Mouse (Mus musculus) stomach, postnatal 0 days (tissue): Measurements from ENCODE around the gene Fbxw5. TPM values are rescaled to one million over a fixed set of nuclear protein-coding genes. Genes with fewer than 3 reads are reported as not detected.

Source experiments
- ATAC-seq: fragments of 200-750 bp; cut with Nextera tagmentation; 2 replicates; pipeline ENCODE4 v1.8.0; 2017; ENCODE audit not compliant: low FRiP score, low TSS enrichment
- DNase-seq: peaks from one replicate; pipeline ENCODE4 v3.0.0-alpha.2; 2016; ENCODE audit warnings: low spot score
- H3K27ac ChIP-seq: fragments of 300-500 bp; sonication (generic); replicated peaks from 2 replicates; pipeline ENCODE4 v1.5.1; 2014; ENCODE audit warnings: mild to moderate bottlenecking, control low read depth
- H3K27me3 ChIP-seq: fragments of 300-500 bp; sonication (generic); 2 replicates; pipeline ENCODE4 v1.6.1; 2014; ENCODE audit warnings: low read length; ENCODE audit not compliant: control insufficient read depth, insufficient read depth
- H3K36me3 ChIP-seq: fragments of 300-500 bp; sonication (generic); 2 replicates; pipeline ENCODE4 v1.6.1; 2014; ENCODE audit warnings: low read length, mixed read lengths; ENCODE audit not compliant: control insufficient read depth, insufficient read depth
- H3K4me1 ChIP-seq: fragments of 300-500 bp; sonication (generic); replicated peaks from 2 replicates; pipeline ENCODE4 v1.6.1; 2014; ENCODE audit warnings: antibody characterized with exemption; ENCODE audit not compliant: control insufficient read depth, insufficient read depth
- H3K4me2 ChIP-seq: fragments of 300-500 bp; sonication (generic); replicated peaks from 2 replicates; pipeline ENCODE4 v1.6.1; 2014; ENCODE audit warnings: low read depth, mild to moderate bottlenecking, control low read depth, moderate library complexity
- H3K4me3 ChIP-seq: fragments of 300-500 bp; sonication (generic); 2 replicates; pipeline ENCODE4 v1.5.1; 2014; ENCODE audit warnings: low read depth, low read length, control low read depth
- H3K9ac ChIP-seq: fragments of 300-500 bp; sonication (generic); 2 replicates; pipeline ENCODE4 v1.6.1; 2014; ENCODE audit warnings: mild to moderate bottlenecking, low read length, control low read depth, mixed read lengths
- H3K9me3 ChIP-seq: fragments of 300-500 bp; sonication (generic); 2 replicates; pipeline ENCODE4 v1.6.1; 2016; ENCODE audit warnings: low read length; ENCODE audit not compliant: control insufficient read depth
- CTCF ChIP-seq: IDR thresholded peaks from 2 replicates; pipeline ENCODE4 v1.5.1; 2016; ENCODE audit warnings: antibody characterized with exemption, low read depth, mild to moderate bottlenecking, moderate library complexity
- EP300 ChIP-seq: optimal IDR thresholded peaks from 2 replicates; pipeline ENCODE3; 2016; ENCODE audit warnings: antibody characterized with exemption
- WGBS: fragments of 180-500 bp; shearing (Covaris S2); extraction: QIAGEN DNeasy Blood & Tissue Kit; methylation state at CpG from one replicate; pipeline ENCODE4 v1.1.7; 2014; 5-methylcytosine and 5-hydroxymethylcytosine counted together
- polyA plus RNA-seq: library from polyadenylated mRNA; unstranded; fragments of >200 nt; fragmentation: Nextera tagmentation; extraction: Ambion mirVana; gene quantifications from 2 replicates; pipeline ENCODE4 v1.2.1, GENCODE M21; 2015

Fbxw5 gene
- polyA plus RNA-seq, 1 experiment from 2014 or later: 39.3 TPM

GRCm38 (mm10) chr2:25484901-25485647 lies 15.5 kb upstream of the Fbxw5 start:
- Histone ChIP-seq H3K9ac (no peak overlapping the region), H3K4me3 (no peak overlapping the region), H3K4me2 (no peak overlapping the region), H3K36me3 (no peaks in the 10 kb centered on the region), H3K27ac (peak overlapping the region; percentile 53), H3K27me3 (no peaks in the 10 kb centered on the region), H3K9me3 (no peaks in the 10 kb centered on the region), H3K4me1 (no peaks in the 10 kb centered on the region)
- ATAC-seq: peak; percentile 58
- peak; percentile 76 for DNase-seq
- no peak for TF ChIP-seq EP300
- no peak for TF ChIP-seq CTCF
- 52% methylated on average over 11 of the region's 11 CpGs for WGBS

DNA sequence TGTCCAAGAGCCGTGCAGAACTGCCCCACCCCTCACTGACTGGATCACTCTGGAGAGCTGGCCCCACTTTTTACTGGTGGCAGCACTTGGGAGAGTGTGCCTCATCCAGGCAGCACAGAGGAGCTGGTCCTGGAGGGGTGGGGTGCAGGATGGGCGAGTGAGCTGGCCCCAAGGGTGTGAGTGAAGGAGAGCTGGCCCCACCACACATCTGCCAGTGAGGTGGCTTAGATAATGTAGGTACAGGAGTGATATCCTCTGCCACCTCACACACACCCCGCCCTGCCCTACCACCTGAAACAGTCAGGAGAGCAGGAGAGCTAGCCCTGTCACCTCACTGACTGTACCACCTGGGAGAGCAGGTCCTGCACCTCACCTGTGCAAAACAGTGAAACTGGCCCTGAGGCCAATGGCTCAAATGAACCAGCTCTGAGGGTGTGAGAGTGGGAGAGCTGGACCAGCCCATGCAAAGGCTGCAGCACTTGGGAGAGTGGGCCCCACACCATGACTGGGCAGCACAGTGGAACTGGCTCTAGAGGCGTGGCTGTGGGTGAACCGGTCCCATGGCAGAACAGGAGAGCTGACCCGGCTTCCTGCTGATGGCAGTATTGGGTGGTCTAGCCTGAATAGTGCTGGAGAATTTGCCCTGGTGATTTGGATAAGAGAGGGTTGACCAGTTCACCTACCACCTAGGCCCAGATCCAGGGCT lies 12.4 kb upstream of the Fbxw5 start:
- Histone ChIP-seq H3K27me3 (no peaks in the 10 kb centered on the region), H3K9ac (no peak overlapping the region), H3K9me3 (no peaks in the 10 kb centered on the region), H3K36me3 (no peaks in the 10 kb centered on the region), H3K27ac (peak overlapping the region; percentile 65), H3K4me1 (no peaks in the 10 kb centered on the region), H3K4me3 (no peak overlapping the region), H3K4me2 (no peak overlapping the region)
- peak; percentile 22; the same call in 1 of the 2 replicates for ATAC-seq
- TF ChIP-seq EP300 (no peak), CTCF (no peak)
- DNase-seq: peak; percentile 44
- 55% methylated on average over 6 of the region's 6 CpGs for WGBS

GRCm38 (mm10) chr2:25488671-25489068 lies 11.9 kb upstream of the Fbxw5 start:
- WGBS: 62% methylated on average over 7 of the region's 7 CpGs
- DNase-seq (no peak), ATAC-seq (no peak)
- H3K9ac ChIP-seq: no peak overlapping the region
- H3K9me3 ChIP-seq: no peaks in the 10 kb centered on the region
- H3K27ac ChIP-seq: peak overlapping the region; percentile 65; the same call in 1 of the 2 replicates
- H3K27me3 ChIP-seq: no peaks in the 10 kb centered on the region
- no peak for TF ChIP-seq EP300
- TF ChIP-seq CTCF: no peak
- H3K36me3 ChIP-seq: no peaks in the 10 kb centered on the region
- no peak overlapping the region for H3K4me3 ChIP-seq
- no peaks in the 10 kb centered on the region for H3K4me1 ChIP-seq
- no peak overlapping the region for H3K4me2 ChIP-seq

- 82% methylated on average over 5 of the region's 5 CpGs for WGBS
- no peak for ATAC-seq
Measured at GRCm38 (mm10) chr2:25492988-25493387, 7.6 kb upstream of the Fbxw5 start.

DNA sequence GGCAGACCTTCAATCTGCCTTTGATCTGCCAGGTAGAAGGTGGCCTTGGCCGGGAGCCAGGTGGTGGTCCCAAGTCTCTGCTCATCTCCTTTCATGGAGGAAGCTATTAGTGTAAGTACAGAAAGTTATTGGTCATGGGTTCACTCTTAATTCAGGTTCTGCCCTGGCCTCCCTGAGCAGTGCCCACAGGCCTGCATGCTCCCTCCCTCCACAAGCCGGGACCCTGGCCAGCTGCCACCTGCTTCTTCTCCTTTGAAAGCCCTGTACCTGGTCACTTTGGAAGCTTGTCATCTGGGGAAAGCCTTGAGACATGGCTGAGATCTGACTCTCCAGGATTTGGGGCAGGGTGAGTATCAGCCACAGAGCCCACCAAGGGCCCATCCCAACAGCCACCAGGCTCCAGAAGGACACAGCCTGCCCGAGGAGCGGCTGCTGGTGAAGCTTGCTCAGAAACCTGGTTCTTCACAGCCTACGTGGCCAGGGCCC lies 7.0 kb upstream of the Fbxw5 start, which contains the start of gene Lcn12:
Lcn12 (minus strand) TSS at position 436 of the 486 bp plus-strand sequence.
- no peaks in the 10 kb centered on the region for H3K9me3 ChIP-seq
- no peak for TF ChIP-seq CTCF
- TF ChIP-seq EP300: no peak
- H3K27ac ChIP-seq: no peak within 1 kb of the TSS
- H3K4me2 ChIP-seq: no peak within 1 kb of the TSS
- H3K27me3 ChIP-seq: no peaks in the 10 kb centered on the region
- 78% methylated on average over 5 of the region's 5 CpGs for WGBS
- no peak within 1 kb of the TSS for H3K4me3 ChIP-seq
- no peak within 1 kb of the TSS for H3K9ac ChIP-seq
- ATAC-seq (no peak), DNase-seq (no peak)
- H3K36me3 ChIP-seq: no peaks in the 10 kb centered on the region
- H3K4me1 ChIP-seq: no peaks in the 10 kb centered on the region

More at GRCm38 (mm10) chr2:25492988-25493387, 7.6 kb upstream of the Fbxw5 start:
- Histone ChIP-seq H3K4me1 (no peaks in the 10 kb centered on the region), H3K36me3 (no peaks in the 10 kb centered on the region), H3K27ac (no peak overlapping the region), H3K9me3 (no peaks in the 10 kb centered on the region), H3K9ac (no peak overlapping the region), H3K4me2 (no peak overlapping the region), H3K4me3 (no peak overlapping the region), H3K27me3 (no peaks in the 10 kb centered on the region)
- no peak for TF ChIP-seq EP300
- TF ChIP-seq CTCF: no peak
- DNase-seq: no peak
